Comparison of ENCODE assay signal across 29 mouse cellular contexts in genomic region chr12:84013701-84014100, GRCm38 (mm10). TPM values are rescaled to one million over a fixed set of nuclear protein-coding genes. Genes with fewer than 3 reads are reported as not detected.
DNase-seq lines count a peak whose midpoint lies in the region; ATAC-seq and TF ChIP-seq lines count a peak whose summit lies in the region.
"Had no signal": no experiment of that assay in that cellular context is flagged by ENCODE, and none has a peak within 500 bp of the region (broad histone marks: within the 10 kb centered on the region; RNA-seq: fewer than 3 reads in every experiment).

No protein-coding gene starts in this region.

- H3K4me2 ChIP-seq in hindbrain, postnatal 0 days (ENCODE audit: low read depth, low read length), result peak overlapping the region; percentile 56
- H3K4me2 ChIP-seq in hindbrain, embryonic 11.5 days (replicated peaks; ENCODE audit: low read depth, low read length), result no peak overlapping the region
- H3K4me2 ChIP-seq: embryonic facial prominence, embryonic 15.5 days; heart, embryonic 12.5 days had no signal

- ATAC-seq in hindbrain, postnatal 0 days, result no peak
- ATAC-seq in hindbrain, embryonic 11.5 days (ENCODE audit: low FRiP score), result no peak
- ATAC-seq: activated CD4-positive, CD25-positive, alpha-beta regulatory T cell, adult 4 months; forebrain, embryonic 14.5 days; Patski had no signal

- no peak overlapping the region for H3K27ac ChIP-seq in hindbrain, postnatal 0 days
- no peak overlapping the region for H3K27ac ChIP-seq in hindbrain, embryonic 11.5 days (ENCODE audit: low read depth, low read length)
- H3K27ac ChIP-seq: embryonic facial prominence, embryonic 15.5 days; forebrain, embryonic 10.5 days; gastrocnemius, adult 2 months; hindbrain, embryonic 10.5 days; hindbrain, embryonic 15.5 days had no signal

- no peak for TF ChIP-seq CTCF in hindbrain, postnatal 0 days (IDR thresholded peaks at IDR 0.05; ENCODE audit: low read depth)

- H3K27me3 ChIP-seq in hindbrain, postnatal 0 days (ENCODE audit: insufficient read depth, low read length), result no peaks in the 10 kb centered on the region
- H3K27me3 ChIP-seq in hindbrain, embryonic 11.5 days (ENCODE audit: control insufficient read depth, insufficient read depth, low read length), result no peaks in the 10 kb centered on the region
- H3K27me3 ChIP-seq: CH12.LX; embryonic facial prominence, embryonic 15.5 days; heart, embryonic 12.5 days; hindbrain, embryonic 15.5 days; Patski had no signal

- no peak overlapping the region for H3K9ac ChIP-seq in hindbrain, postnatal 0 days (replicated peaks; ENCODE audit: low read length)
- no peak overlapping the region for H3K9ac ChIP-seq in hindbrain, embryonic 11.5 days (ENCODE audit: low read depth, low read length)
- H3K9ac ChIP-seq: embryonic facial prominence, embryonic 15.5 days; heart, embryonic 12.5 days; hindbrain, embryonic 15.5 days had no signal

- WGBS in hindbrain, postnatal 0 days, result 82% methylated on average over 7 of the region's 7 CpGs
- WGBS in hindbrain, embryonic 11.5 days, result 94% methylated on average over 7 of the region's 7 CpGs

- DNase-seq in hindbrain, postnatal 0 days (ENCODE audit: low spot score), result no peak
- DNase-seq in hindbrain, embryonic 11.5 days (ENCODE audit: low spot score), result no peak
- peak; percentile 50 for DNase-seq in layer of hippocampus, adult 9-11 months
- DNase-seq in layer of hippocampus, postnatal 36 days, result no peak
- peak; percentile 42 for DNase-seq in right cerebral cortex, adult 18-20 months
- DNase-seq in right cerebral cortex, postnatal 4 days, result no peak
- peak; percentile 13 to 45 for DNase-seq in right cerebral cortex, postnatal 36 days (ENCODE audit: low spot score in 2 of 2)
- DNase-seq in embryo, embryonic 10.5 days (ENCODE audit: low spot score), result no peak
- DNase-seq: adrenal gland, postnatal 14 days; cerebellum, adult 2 months; embryo, embryonic 11 days; gastrocnemius, adult 2 months; gastrocnemius, postnatal 25 days had no signal

- no peaks in the 10 kb centered on the region for H3K9me3 ChIP-seq in hindbrain, postnatal 0 days (ENCODE audit: low read length)
- no peaks in the 10 kb centered on the region for H3K9me3 ChIP-seq in hindbrain, embryonic 11.5 days (ENCODE audit: control insufficient read depth, low read length)
- H3K9me3 ChIP-seq: embryonic facial prominence, embryonic 15.5 days; forebrain, embryonic 10.5 days; heart, embryonic 12.5 days; hindbrain, embryonic 10.5 days; hindbrain, embryonic 15.5 days had no signal

- H3K4me3 ChIP-seq in hindbrain, postnatal 0 days (ENCODE audit: low read length), result no peak overlapping the region
- no peak overlapping the region for H3K4me3 ChIP-seq in hindbrain, embryonic 11.5 days (ENCODE audit: low read depth, low read length)
- H3K4me3 ChIP-seq: embryonic facial prominence, embryonic 15.5 days; erythroblast, embryonic 14.5 days; forebrain, embryonic 10.5 days; gastrocnemius, adult 2 months; heart, embryonic 12.5 days; hindbrain, embryonic 10.5 days; hindbrain, embryonic 15.5 days had no signal

- H3K4me1 ChIP-seq in hindbrain, postnatal 0 days (ENCODE audit: insufficient read depth, low read length), result peaks cover 10% of the 10 kb centered on the region
- no peaks in the 10 kb centered on the region; the same call in 1 of the 2 replicates for H3K4me1 ChIP-seq in hindbrain, embryonic 11.5 days (replicated peaks; ENCODE audit: control insufficient read depth, insufficient read depth, low read length)

- H3K36me3 ChIP-seq in hindbrain, postnatal 0 days (ENCODE audit: insufficient read depth, low read length), result no peaks in the 10 kb centered on the region
- H3K36me3 ChIP-seq in hindbrain, embryonic 11.5 days (ENCODE audit: control insufficient read depth, insufficient read depth, low read length), result no peaks in the 10 kb centered on the region
- H3K36me3 ChIP-seq: embryonic facial prominence, embryonic 15.5 days; hindbrain, embryonic 15.5 days had no signal

RNA-seq across cellular contexts. Expression of gene Acot1, which starts 4.4 kb away (rescaled TPM):
- total RNA-seq in hindbrain, postnatal 0 days (2014; rRNA removed), result 177 and 178 TPM in 2 replicates
- 160 and 172 TPM in 2 replicates for polyA plus RNA-seq in hindbrain, postnatal 0 days (2015; fragmentation: Nextera tagmentation; extraction: Ambion mirVana)
- 45.5 and 49.5 TPM in 2 replicates for polyA plus RNA-seq in hindbrain, embryonic 11.5 days (2014; fragmentation: Nextera tagmentation; extraction: Ambion mirVana)
- total RNA-seq in layer of hippocampus, postnatal 36 days (2021), result 10 to 100 TPM; 23.1 to 25.4 TPM
- polyA plus RNA-seq: activated CD4-positive, CD25-positive, alpha-beta regulatory T cell, adult 4 months had no signal

RNA-seq across cellular contexts. Expression of gene Acot4, which starts 24.5 kb away (rescaled TPM):
- 0.14 and 1.8 TPM in 2 replicates for total RNA-seq in hindbrain, postnatal 0 days (2014; rRNA removed)
- polyA plus RNA-seq in hindbrain, postnatal 0 days (2015; fragmentation: Nextera tagmentation; extraction: Ambion mirVana), result 0.68 and 1.2 TPM in 2 replicates
- polyA plus RNA-seq in hindbrain, embryonic 11.5 days (2014; fragmentation: Nextera tagmentation; extraction: Ambion mirVana), result 0.14 and 0.63 TPM in 2 replicates
- total RNA-seq in layer of hippocampus, postnatal 36 days (2021), result 1 to 10 TPM; 1.8 to 2.4 TPM
- total RNA-seq: CH12.LX had no signal
- polyA plus RNA-seq: activated CD4-positive, CD25-positive, alpha-beta regulatory T cell, adult 4 months had no signal

RNA-seq across cellular contexts. Expression of gene Gm49366, which starts 25.0 kb away (rescaled TPM):
- not detected in 2 replicates for total RNA-seq in hindbrain, postnatal 0 days (2014; rRNA removed)
- polyA plus RNA-seq in hindbrain, postnatal 0 days (2015; fragmentation: Nextera tagmentation; extraction: Ambion mirVana), result not detected in 2 replicates
- not detected in 2 replicates for polyA plus RNA-seq in hindbrain, embryonic 11.5 days (2014; fragmentation: Nextera tagmentation; extraction: Ambion mirVana)
- 1 to 10 TPM in 1 of 2 experiments, not detected in 1; 1.3 TPM for total RNA-seq in layer of hippocampus, postnatal 36 days (2021)
- total RNA-seq: adrenal gland, adult 18-20 months; adrenal gland, postnatal 14 days; CH12.LX; gastrocnemius, adult 2 months; gastrocnemius, postnatal 25 days; granulocyte monocyte progenitor cell, adult 5-6 weeks; heart, postnatal 25 days had no signal
- polyA plus RNA-seq: activated CD4-positive, CD25-positive, alpha-beta regulatory T cell, adult 4 months; cerebellum, adult 2 months; embryonic facial prominence, embryonic 11.5 days; embryonic facial prominence, embryonic 15.5 days; erythroblast, embryonic 14.5 days; forebrain, embryonic 10.5 days; forebrain, embryonic 14.5 days; heart, embryonic 12.5 days; heart, embryonic 16.5 days; hindbrain, embryonic 10.5 days; hindbrain, embryonic 15.5 days; Patski had no signal

RNA-seq across cellular contexts. Expression of gene Acot2, which starts 26.0 kb away (rescaled TPM):
- total RNA-seq in hindbrain, postnatal 0 days (2014; rRNA removed), result 18.6 and 29.1 TPM in 2 replicates
- 31.2 and 33.9 TPM in 2 replicates for polyA plus RNA-seq in hindbrain, postnatal 0 days (2015; fragmentation: Nextera tagmentation; extraction: Ambion mirVana)
- polyA plus RNA-seq in hindbrain, embryonic 11.5 days (2014; fragmentation: Nextera tagmentation; extraction: Ambion mirVana), result 14.0 and 15.7 TPM in 2 replicates
- 10 to 100 TPM; 14.9 to 16.4 TPM for total RNA-seq in layer of hippocampus, postnatal 36 days (2021)

RNA-seq across cellular contexts. Expression of gene Heatr4, which starts 29.0 kb away (rescaled TPM):
- total RNA-seq in hindbrain, postnatal 0 days (2014; rRNA removed), result 0.11 and 0.16 TPM in 2 replicates
- not detected in 2 replicates for polyA plus RNA-seq in hindbrain, postnatal 0 days (2015; fragmentation: Nextera tagmentation; extraction: Ambion mirVana)
- polyA plus RNA-seq in hindbrain, embryonic 11.5 days (2014; fragmentation: Nextera tagmentation; extraction: Ambion mirVana), result 0.08 TPM in 1 of 2 replicates, not detected in the other
- not detected for total RNA-seq in layer of hippocampus, postnatal 36 days (2021)
- total RNA-seq: adrenal gland, adult 18-20 months; adrenal gland, postnatal 14 days; CH12.LX; gastrocnemius, adult 2 months; gastrocnemius, postnatal 25 days; granulocyte monocyte progenitor cell, adult 5-6 weeks; heart, adult 8-10 months; heart, postnatal 25 days had no signal
- polyA plus RNA-seq: activated CD4-positive, CD25-positive, alpha-beta regulatory T cell, adult 4 months; embryonic facial prominence, embryonic 11.5 days; embryonic facial prominence, embryonic 15.5 days; erythroblast, embryonic 14.5 days; forebrain, embryonic 10.5 days; forebrain, embryonic 14.5 days; heart, embryonic 12.5 days; heart, embryonic 16.5 days; hindbrain, embryonic 10.5 days; hindbrain, embryonic 15.5 days; Patski had no signal

Comparison
In these comparisons a context has a peak if more than half of its experiments do, and no peak if none do; other contexts are left out.
1. DNase-seq: peak in layer of hippocampus, adult 9-11 months (single experiment), right cerebral cortex, adult 18-20 months (single experiment) and right cerebral cortex, postnatal 36 days (2 of 2); none in hindbrain, postnatal 0 days (single experiment), hindbrain, embryonic 11.5 days (single experiment), layer of hippocampus, postnatal 36 days (0 of 2), right cerebral cortex, postnatal 4 days (single experiment) and embryo, embryonic 10.5 days (single experiment).